Mouse (Mus musculus) liver, embryonic 14.5 days (tissue): ENCODE results near the gene 0610030E20Rik. TPM values are rescaled to one million over a fixed set of nuclear protein-coding genes. Genes with fewer than 3 reads are reported as not detected.

ENCODE experiments used
- ATAC-seq: fragments of 200-750 bp; cut with Nextera tagmentation; 2 replicates; pipeline ENCODE4 v1.8.0; 2017; ENCODE audit warnings: moderate number of reproducible peaks, mild to moderate bottlenecking, moderate library complexity; ENCODE audit not compliant: insufficient read depth
- DNase-seq, 3 experiments: peaks; one replicate each; pipeline ENCODE4 v3.0.0-alpha.2; 2012 to 2013; ENCODE audit warnings: low read depth in 3 of 3, low spot score in 3 of 3
- H3K27ac ChIP-seq: fragments of 300-500 bp; sonication (generic); 2 replicates; pipeline ENCODE4 v1.5.1; 2014; ENCODE audit warnings: moderate library complexity, mild to moderate bottlenecking, control low read depth, inconsistent platforms
- H3K27me3 ChIP-seq: fragments of 300-500 bp; sonication (generic); 2 replicates; pipeline ENCODE4 v1.6.1; 2014; ENCODE audit warnings: mild to moderate bottlenecking, low read length, moderate library complexity; ENCODE audit not compliant: control insufficient read depth, insufficient read depth
- H3K36me3 ChIP-seq: fragments of 300-500 bp; sonication (generic); replicated peaks from 2 replicates; pipeline ENCODE4 v1.6.1; 2014; ENCODE audit warnings: low read depth; ENCODE audit not compliant: control insufficient read depth, insufficient read depth
- H3K4me1 ChIP-seq, 2 experiments: fragments of 200-500 bp in 1 of 2; fragments of 300-500 bp in 1 of 2; sonication (generic) in 1 of 2; replicated peaks; 2 replicates each; pipeline ENCODE4 v1.6.1; 2012 to 2014; ENCODE audit warnings: antibody characterized with exemption in 1 of 2, inconsistent platforms in 1 of 2, low read length in 1 of 2; ENCODE audit not compliant: control insufficient read depth in 2 of 2, insufficient read depth in 2 of 2
- H3K4me2 ChIP-seq: fragments of 300-500 bp; sonication (generic); 2 replicates; pipeline ENCODE4 v1.6.1; 2014; ENCODE audit warnings: low read depth, mild to moderate bottlenecking, control low read depth, moderate library complexity
- H3K4me3 ChIP-seq, 2 experiments: fragments of 200-500 bp in 1 of 2; fragments of 300-500 bp in 1 of 2; sonication (generic) in 1 of 2; 2 replicates each; pipeline ENCODE4 v1.5.1; 2012 to 2014; ENCODE audit warnings: low read depth in 2 of 2, low read length in 2 of 2, mild to moderate bottlenecking in 2 of 2, control low read depth in 1 of 2, inconsistent platforms in 1 of 2, moderate library complexity in 1 of 2; ENCODE audit not compliant: insufficient read depth in 1 of 2
- H3K9ac ChIP-seq: fragments of 300-500 bp; sonication (generic); replicated peaks from 2 replicates; pipeline ENCODE4 v1.6.1; 2014; ENCODE audit warnings: mild to moderate bottlenecking, control low read depth, moderate library complexity
- H3K9me3 ChIP-seq: fragments of 300-500 bp; sonication (generic); 2 replicates; pipeline ENCODE4 v1.6.1; 2016; ENCODE audit warnings: low read length, mixed read lengths; ENCODE audit not compliant: control insufficient read depth
- CTCF ChIP-seq: IDR thresholded peaks from 2 replicates; pipeline ENCODE4 v1.5.1; 2016; ENCODE audit warnings: antibody characterized with exemption, low read depth, control low read depth
- EP300 ChIP-seq: IDR thresholded peaks from 2 replicates; pipeline ENCODE4 v1.6.1; 2016; ENCODE audit warnings: antibody characterized with exemption, low read depth
- WGBS: fragments of 180-500 bp; shearing (Covaris S2); extraction: QIAGEN DNeasy Blood & Tissue Kit; methylation state at CpG from one replicate; pipeline ENCODE4 v1.1.7; 2014; ENCODE audit not compliant: insufficient replicate concordance; 5-methylcytosine and 5-hydroxymethylcytosine counted together
- polyA plus RNA-seq, 2 experiments: library from polyadenylated mRNA; depleted of rRNA in 1 of 2; stranded (reverse) in 1 of 2; unstranded in 1 of 2; fragments of >200 nt; fragmentation: Nextera tagmentation in 1 of 2; extraction: Ambion mirVana in 1 of 2; gene quantifications; 2 replicates each; pipeline versions ENCODE4 v1.2.1 to v1.2.3; 2012 to 2014

The 0610030E20Rik gene
- polyA plus RNA-seq, 2 experiments = 7.9 to 10.1 TPM

DNA sequence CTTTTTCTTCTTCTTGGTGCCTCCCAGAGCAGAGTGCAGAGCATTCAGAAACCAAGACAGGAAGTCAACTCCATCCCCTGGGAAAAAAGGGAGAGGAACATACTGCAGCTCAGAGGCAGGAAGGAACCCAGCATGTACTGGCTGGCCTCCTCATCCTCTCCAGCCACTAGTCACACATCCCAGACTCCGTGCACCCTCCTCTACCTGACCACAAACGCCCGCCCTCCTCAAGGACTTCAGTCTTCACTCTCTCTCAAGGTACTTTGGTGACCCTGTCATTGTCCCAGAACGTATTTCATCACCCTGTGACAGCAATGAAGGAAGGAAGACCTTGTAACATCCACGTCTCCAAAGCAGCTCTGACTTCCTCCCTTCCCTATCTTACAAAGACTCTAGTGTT lies 14.0 kb upstream of the 0610030E20Rik start:
- Histone ChIP-seq H3K27ac (no peak overlapping the region), H3K9ac (no peak overlapping the region), H3K27me3 (no peaks in the 10 kb centered on the region), H3K4me3 (no peak overlapping the region), H3K4me1 (no peaks in the 10 kb centered on the region), H3K4me2 (no peak overlapping the region), H3K36me3 (peaks cover 93% of the 10 kb centered on the region), H3K9me3 (no peaks in the 10 kb centered on the region)
- 67% methylated on average over 5 of the region's 5 CpGs for WGBS
- TF ChIP-seq CTCF = no peak
- TF ChIP-seq EP300 = no peak
- ATAC-seq (no peak), DNase-seq (no peak)

- TF ChIP-seq CTCF (no peak), EP300 (no peak)
- Histone ChIP-seq H3K4me3 (no peak overlapping the region), H3K27ac (no peak overlapping the region), H3K4me2 (no peak overlapping the region), H3K36me3 (peaks cover 44% of the 10 kb centered on the region), H3K9me3 (no peaks in the 10 kb centered on the region), H3K4me1 (peaks cover 5 to 12% of the 10 kb centered on the region in 2 experiments), H3K9ac (no peak overlapping the region), H3K27me3 (no peaks in the 10 kb centered on the region)
- DNase-seq (no peak), ATAC-seq (no peak)
- 57% methylated on average over 2 of the region's 2 CpGs for WGBS
Observed at GRCm38 (mm10) chr6:72340481-72340880, 6.6 kb upstream of the 0610030E20Rik start.

DNA sequence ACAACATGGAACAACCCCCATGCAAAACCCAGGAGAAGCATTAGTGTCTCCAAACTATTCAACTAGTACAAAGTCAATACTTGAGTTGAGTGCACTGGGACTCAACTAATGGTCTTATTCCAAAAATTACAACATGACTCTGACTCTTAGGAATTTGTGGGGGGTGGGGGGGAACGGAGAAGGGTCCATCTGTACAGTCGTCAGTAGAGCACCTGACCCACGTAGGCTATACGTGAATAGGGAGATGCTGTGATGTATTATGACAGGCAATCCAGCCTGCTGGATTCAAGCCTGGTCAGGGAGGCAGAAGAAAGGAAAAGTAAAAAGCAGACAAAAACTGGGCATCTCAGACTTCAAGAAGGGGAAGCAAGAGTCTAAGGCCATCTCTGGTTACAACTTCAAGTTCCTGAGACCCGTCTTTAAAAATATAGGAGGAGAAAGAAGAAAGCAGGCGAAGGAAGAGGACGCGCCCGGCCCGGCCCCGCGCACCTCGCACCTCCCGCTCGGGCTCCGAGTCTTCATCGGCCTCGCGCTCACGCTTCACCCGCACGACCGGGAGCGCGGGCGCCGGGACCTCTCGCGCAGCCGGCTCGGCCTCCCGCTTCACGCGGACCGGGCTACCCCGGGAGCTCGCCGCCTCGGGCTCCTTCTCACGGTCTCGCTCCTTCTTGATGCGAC lies 2.6 kb upstream of the 0610030E20Rik start:
- WGBS = under 1% methylated on average over 42 of the region's 42 CpGs
- Histone ChIP-seq H3K4me1 (peaks cover 24 to 31% of the 10 kb centered on the region in 2 experiments), H3K9ac (peak overlapping the region; percentile 83), H3K4me2 (peak overlapping the region; percentile 99), H3K27ac (peak overlapping the region; percentile 70), H3K27me3 (no peaks in the 10 kb centered on the region), H3K4me3 (peak overlapping the region; percentile 93 to 99), H3K9me3 (no peaks in the 10 kb centered on the region), H3K36me3 (peaks cover 19% of the 10 kb centered on the region)
- peak; percentile 70 for ATAC-seq
- no peak for DNase-seq
- TF ChIP-seq CTCF = no peak
- TF ChIP-seq EP300 = no peak

- H3K36me3 ChIP-seq = peaks cover 19% of the 10 kb centered on the region
- under 1% methylated on average over 30 of the region's 30 CpGs for WGBS
- DNase-seq = peak; percentile 91 to 95 (median 94)
- peaks cover 24 to 31% of the 10 kb centered on the region in 2 experiments for H3K4me1 ChIP-seq
- H3K4me2 ChIP-seq = peak within 1 kb of the TSS; percentile 99
- peak; percentile 85 for ATAC-seq
- no peak for TF ChIP-seq EP300
- TF ChIP-seq CTCF = peak; percentile 30; the same call in 1 of the 2 replicates
- peak within 1 kb of the TSS; percentile 70 for H3K27ac ChIP-seq
- H3K9ac ChIP-seq = peak within 1 kb of the TSS; percentile 83
- peak within 1 kb of the TSS; percentile 93 to 99 for H3K4me3 ChIP-seq
- no peaks in the 10 kb centered on the region for H3K9me3 ChIP-seq
- no peaks in the 10 kb centered on the region for H3K27me3 ChIP-seq
Observed at GRCm38 (mm10) chr6:72345074-72345567, 2.0 kb upstream of the 0610030E20Rik start, which contains the start of gene Usp39. Usp39 (minus strand) TSS chr6:72345184.

DNA sequence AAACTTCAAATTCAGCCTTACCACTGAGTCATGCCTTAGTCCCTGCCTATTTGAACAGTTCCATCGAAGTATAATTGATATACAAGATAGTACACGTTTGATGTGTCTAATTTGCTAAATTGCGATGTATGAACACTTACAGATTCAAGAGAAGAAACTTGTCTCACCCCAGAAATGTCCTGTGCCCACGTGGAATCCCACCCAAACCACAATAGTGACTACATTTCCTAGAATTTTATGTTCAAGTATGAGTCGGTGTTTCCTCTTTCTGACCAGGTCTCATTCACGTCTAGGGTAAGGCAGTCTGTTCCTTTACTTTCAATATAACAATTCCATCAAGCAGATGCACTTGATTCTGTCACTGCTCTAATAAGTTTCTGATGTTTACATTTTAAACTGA lies 1.5 kb upstream of the 0610030E20Rik start:
- DNase-seq (no peak), ATAC-seq (no peak)
- TF ChIP-seq EP300 = no peak
- no peak for TF ChIP-seq CTCF
- H3K4me3 ChIP-seq = peak overlapping the region in 1 of 2 experiments; percentile 93; a peak in 2 of 4 replicates
- no peaks in the 10 kb centered on the region for H3K9me3 ChIP-seq
- H3K27ac ChIP-seq = peak overlapping the region; percentile 70
- WGBS = 10% methylated on average over 6 of the region's 6 CpGs
- H3K36me3 ChIP-seq = peaks cover 24% of the 10 kb centered on the region
- peak overlapping the region; percentile 83 for H3K9ac ChIP-seq
- H3K4me2 ChIP-seq = peak overlapping the region; percentile 99
- H3K27me3 ChIP-seq = no peaks in the 10 kb centered on the region
- H3K4me1 ChIP-seq = peaks cover 24 to 32% of the 10 kb centered on the region in 2 experiments
